Mouse (Mus musculus): ENCODE data around the gene Gpr83. TPM values are rescaled to one million over a fixed set of nuclear protein-coding genes. Genes with fewer than 3 reads are reported as not detected.

Gpr83 gene
- polyA plus RNA-seq, 1 experiment from 2014 or later, result 0.20 TPM

DNA sequence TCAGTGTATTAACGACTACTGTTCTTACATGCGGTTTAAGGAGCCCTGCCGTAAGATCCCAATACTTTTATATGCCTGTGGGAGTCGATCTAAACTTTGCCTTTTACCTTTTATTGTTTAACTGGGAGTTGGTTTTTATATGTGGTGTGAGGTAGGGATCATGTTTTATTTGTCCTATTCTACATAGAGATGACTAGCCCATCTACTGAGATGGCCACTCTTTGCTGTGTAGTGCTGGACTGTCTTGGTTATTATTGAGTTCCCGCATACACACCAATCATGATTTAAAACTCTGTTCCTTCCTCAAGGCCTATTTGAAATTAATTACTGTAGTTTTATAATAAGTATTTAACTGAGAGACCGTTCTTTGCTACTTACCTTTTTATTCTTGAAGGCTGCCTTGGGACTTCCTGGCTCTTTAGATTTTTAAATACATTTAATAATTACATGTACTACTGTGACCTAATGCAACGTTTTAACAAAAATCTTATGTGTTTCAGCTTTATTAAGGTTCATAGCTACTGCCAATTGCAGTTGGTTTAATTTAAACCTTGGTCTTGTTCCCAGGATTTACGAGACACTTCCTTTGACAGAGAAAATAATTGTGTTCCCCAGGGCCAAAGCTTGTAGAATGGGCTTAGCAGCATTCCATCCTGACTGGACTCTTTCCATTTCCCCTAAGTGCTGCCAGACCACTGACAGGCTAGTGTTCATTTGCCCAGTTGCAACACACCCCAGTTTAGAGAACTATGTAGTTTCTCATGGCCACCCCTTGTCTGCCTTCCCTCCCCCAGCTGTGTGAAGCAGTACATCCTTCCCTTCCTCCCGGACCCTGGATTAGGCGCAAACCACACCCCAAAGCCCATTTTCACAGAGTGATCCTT is 17.9 kb upstream of the Gpr83 start:
- H3K27ac ChIP-seq (ENCODE audit: low read depth, low read length), result no peak overlapping the region
- H3K4me1 ChIP-seq (replicated peaks; ENCODE audit: control insufficient read depth, insufficient read depth, low read length), result no peaks in the 10 kb centered on the region
- WGBS, result 86% methylated on average over 10 of the region's 10 CpGs
- no peak overlapping the region for H3K4me3 ChIP-seq (ENCODE audit: low read depth, low read length)
- H3K9ac ChIP-seq (ENCODE audit: low read length), result no peak overlapping the region
- no peak overlapping the region for H3K4me2 ChIP-seq (ENCODE audit: low read depth, low read length, severe bottlenecking)
- DNase-seq (ENCODE audit: low spot score) (no peak), ATAC-seq (replicated peaks; ENCODE audit: low FRiP score) (no peak)
- H3K9me3 ChIP-seq (ENCODE audit: control insufficient read depth, low read length), result no peaks in the 10 kb centered on the region
- no peaks in the 10 kb centered on the region for H3K27me3 ChIP-seq (ENCODE audit: control insufficient read depth, insufficient read depth, low read length)
- no peaks in the 10 kb centered on the region for H3K36me3 ChIP-seq (ENCODE audit: control insufficient read depth, insufficient read depth, low read length)

DNA sequence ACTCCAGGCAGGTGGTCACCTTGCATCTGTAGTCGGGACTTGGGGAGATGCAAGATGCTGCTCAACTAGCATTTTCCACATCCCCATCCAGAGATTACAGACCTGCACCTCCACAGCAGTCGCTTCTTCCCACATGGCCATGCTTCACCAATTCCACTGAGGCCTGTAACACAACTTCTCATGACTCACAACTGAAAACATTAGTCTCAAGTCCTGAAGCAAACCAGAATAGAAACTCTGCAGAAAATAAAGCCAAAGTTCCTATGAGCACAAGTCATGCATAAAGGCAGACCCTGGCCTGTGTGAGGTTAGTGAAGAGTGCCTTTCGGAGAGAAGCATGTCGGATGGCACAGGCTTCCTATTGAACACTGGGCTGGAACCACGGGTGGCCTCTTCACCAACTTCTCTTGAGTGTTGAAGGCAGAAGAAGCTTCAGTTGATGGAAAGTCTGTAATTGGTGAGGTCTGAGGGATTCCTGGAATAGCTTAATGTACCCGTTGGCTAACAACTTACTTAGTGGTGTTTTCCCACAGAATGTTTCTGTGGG is 16.6 kb upstream of the Gpr83 start:
- Histone ChIP-seq H3K27ac (ENCODE audit: low read depth, low read length) (no peak overlapping the region), H3K4me1 (replicated peaks; ENCODE audit: control insufficient read depth, insufficient read depth, low read length) (no peaks in the 10 kb centered on the region), H3K9ac (ENCODE audit: low read length) (no peak overlapping the region), H3K4me3 (ENCODE audit: low read depth, low read length) (no peak overlapping the region), H3K4me2 (ENCODE audit: low read depth, low read length, severe bottlenecking) (no peak overlapping the region), H3K27me3 (ENCODE audit: control insufficient read depth, insufficient read depth, low read length) (no peaks in the 10 kb centered on the region), H3K9me3 (ENCODE audit: control insufficient read depth, low read length) (no peaks in the 10 kb centered on the region), H3K36me3 (ENCODE audit: control insufficient read depth, insufficient read depth, low read length) (no peaks in the 10 kb centered on the region)
- WGBS, result 94% methylated on average over 6 of the region's 6 CpGs
- DNase-seq (ENCODE audit: low spot score) (no peak), ATAC-seq (replicated peaks; ENCODE audit: low FRiP score) (no peak)

DNA sequence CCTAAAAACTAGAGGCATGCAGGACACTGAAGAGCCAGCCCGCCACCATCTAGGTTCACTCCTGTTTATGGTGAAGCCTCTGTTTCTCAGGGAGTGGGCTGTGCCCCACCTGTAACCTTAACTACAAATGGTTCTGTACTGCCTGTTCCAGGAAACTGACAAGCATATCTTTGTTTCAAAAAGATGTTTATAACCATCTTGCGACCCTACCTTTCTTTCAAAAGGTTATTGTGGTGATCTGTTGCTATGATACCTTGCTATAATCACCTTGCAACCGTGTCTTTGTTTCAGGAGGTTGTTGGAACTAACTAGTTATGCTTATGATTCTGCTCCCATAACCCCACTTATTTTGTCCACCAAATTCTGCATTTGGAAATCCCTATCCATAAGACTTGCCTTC is 16.1 kb upstream of the Gpr83 start:
- 93% methylated on average over 3 of the region's 3 CpGs for WGBS
- no peak for ATAC-seq (replicated peaks; ENCODE audit: low FRiP score)
- Histone ChIP-seq H3K36me3 (ENCODE audit: control insufficient read depth, insufficient read depth, low read length) (no peaks in the 10 kb centered on the region), H3K9me3 (ENCODE audit: control insufficient read depth, low read length) (no peaks in the 10 kb centered on the region), H3K27ac (ENCODE audit: low read depth, low read length) (no peak overlapping the region), H3K4me3 (ENCODE audit: low read depth, low read length) (no peak overlapping the region), H3K27me3 (ENCODE audit: control insufficient read depth, insufficient read depth, low read length) (no peaks in the 10 kb centered on the region), H3K4me2 (ENCODE audit: low read depth, low read length, severe bottlenecking) (no peak overlapping the region), H3K4me1 (replicated peaks; ENCODE audit: control insufficient read depth, insufficient read depth, low read length) (no peaks in the 10 kb centered on the region), H3K9ac (ENCODE audit: low read length) (no peak overlapping the region)
- no peak for DNase-seq (ENCODE audit: low spot score)

DNA sequence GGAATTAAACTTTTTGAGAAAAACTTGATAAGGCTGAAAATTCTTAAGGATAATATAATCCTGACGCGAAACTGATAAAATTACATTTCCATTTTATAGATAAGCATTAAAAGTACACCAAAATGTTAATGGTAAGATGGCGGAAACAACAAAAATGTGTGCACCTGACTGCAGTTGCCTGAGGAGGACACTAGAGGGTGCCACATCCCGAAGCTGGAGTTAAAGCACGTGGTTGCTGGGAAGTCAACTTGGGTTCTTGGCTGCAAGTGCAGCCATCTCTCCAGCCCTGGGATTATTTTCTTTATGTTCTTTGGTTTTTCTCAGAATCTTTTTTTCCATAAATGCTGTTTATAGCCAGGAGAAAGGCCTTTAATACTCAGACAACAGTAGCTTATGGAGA is 13.6 kb upstream of the Gpr83 start:
- Histone ChIP-seq H3K4me2 (ENCODE audit: low read depth, low read length, severe bottlenecking) (no peak overlapping the region), H3K4me1 (replicated peaks; ENCODE audit: control insufficient read depth, insufficient read depth, low read length) (no peaks in the 10 kb centered on the region), H3K4me3 (ENCODE audit: low read depth, low read length) (no peak overlapping the region), H3K27me3 (ENCODE audit: control insufficient read depth, insufficient read depth, low read length) (no peaks in the 10 kb centered on the region), H3K27ac (ENCODE audit: low read depth, low read length) (no peak overlapping the region), H3K9me3 (ENCODE audit: control insufficient read depth, low read length) (no peaks in the 10 kb centered on the region), H3K9ac (ENCODE audit: low read length) (no peak overlapping the region), H3K36me3 (ENCODE audit: control insufficient read depth, insufficient read depth, low read length) (no peaks in the 10 kb centered on the region)
- DNase-seq (ENCODE audit: low spot score) (no peak), ATAC-seq (replicated peaks; ENCODE audit: low FRiP score) (no peak)
- 51% methylated on average over 5 of the region's 5 CpGs for WGBS

DNA sequence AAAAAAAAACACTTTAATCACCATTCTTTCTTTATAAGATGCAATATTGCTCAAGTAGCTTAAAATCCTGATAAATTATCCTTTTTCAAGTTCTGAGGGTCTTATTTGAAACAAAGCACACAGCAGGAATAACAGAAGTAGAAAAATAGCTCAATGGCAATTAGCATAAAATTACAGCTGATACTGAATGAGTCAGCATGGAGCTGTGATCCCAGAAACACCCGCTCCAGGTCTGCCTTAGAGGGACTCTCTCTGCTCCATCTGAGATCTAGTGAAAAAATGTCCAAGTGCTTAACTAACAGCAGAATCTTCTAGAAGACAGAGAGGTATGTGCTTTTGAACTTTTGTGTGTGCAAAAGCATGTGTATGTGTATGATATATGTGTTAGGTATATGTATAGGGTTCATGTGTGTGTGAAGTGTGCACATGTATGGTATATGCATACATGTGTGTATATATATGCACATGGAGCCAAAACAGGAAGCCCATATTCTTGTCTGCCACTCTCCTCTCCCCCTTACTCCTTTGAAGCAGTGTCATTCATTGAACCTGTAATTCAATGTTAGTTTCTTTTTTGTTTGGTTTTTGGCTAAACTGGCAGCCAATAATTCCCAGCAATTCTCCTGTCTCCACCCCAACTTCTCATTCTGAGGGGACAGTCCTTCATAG is 11.6 kb upstream of the Gpr83 start:
- no peaks in the 10 kb centered on the region for H3K36me3 ChIP-seq (ENCODE audit: control insufficient read depth, insufficient read depth, low read length)
- no peak overlapping the region for H3K9ac ChIP-seq (ENCODE audit: low read length)
- no peaks in the 10 kb centered on the region for H3K27me3 ChIP-seq (ENCODE audit: control insufficient read depth, insufficient read depth, low read length)
- WGBS, result 63% methylated on average over 1 of the region's 1 CpGs
- no peak overlapping the region for H3K4me2 ChIP-seq (ENCODE audit: low read depth, low read length, severe bottlenecking)
- no peaks in the 10 kb centered on the region for H3K4me1 ChIP-seq (replicated peaks; ENCODE audit: control insufficient read depth, insufficient read depth, low read length)
- no peaks in the 10 kb centered on the region for H3K9me3 ChIP-seq (ENCODE audit: control insufficient read depth, low read length)
- no peak overlapping the region for H3K27ac ChIP-seq (ENCODE audit: low read depth, low read length)
- H3K4me3 ChIP-seq (ENCODE audit: low read depth, low read length), result no peak overlapping the region
- ATAC-seq (replicated peaks; ENCODE audit: low FRiP score) (no peak), DNase-seq (ENCODE audit: low spot score) (no peak)

DNA sequence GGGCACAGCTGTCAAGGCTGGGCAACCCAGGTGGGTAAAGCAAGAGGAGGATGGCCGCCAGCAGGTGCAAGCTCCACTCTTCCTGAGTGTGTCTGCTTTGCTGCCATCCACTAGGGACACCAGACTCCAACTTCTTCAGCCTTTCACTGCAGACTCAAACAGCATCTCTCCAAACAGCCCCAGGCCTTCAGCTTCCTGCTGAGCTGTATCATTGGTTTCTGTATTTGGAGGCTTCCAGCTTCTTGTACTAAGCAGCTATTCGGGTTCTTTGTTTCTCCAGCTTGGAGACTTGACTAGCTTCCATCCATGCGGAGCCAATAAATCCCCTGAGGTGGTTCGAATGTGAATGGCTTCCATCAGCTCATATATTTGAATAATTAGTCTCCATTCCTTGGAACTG is 5.4 kb upstream of the Gpr83 start:
- ATAC-seq (replicated peaks; ENCODE audit: low FRiP score) (no peak), DNase-seq (ENCODE audit: low spot score) (no peak)
- Histone ChIP-seq H3K9ac (ENCODE audit: low read length) (no peak overlapping the region), H3K27ac (ENCODE audit: low read depth, low read length) (no peak overlapping the region), H3K27me3 (ENCODE audit: control insufficient read depth, insufficient read depth, low read length) (peaks cover 11% of the 10 kb centered on the region), H3K9me3 (ENCODE audit: control insufficient read depth, low read length) (no peaks in the 10 kb centered on the region), H3K4me1 (replicated peaks; ENCODE audit: control insufficient read depth, insufficient read depth, low read length) (no peaks in the 10 kb centered on the region), H3K36me3 (ENCODE audit: control insufficient read depth, insufficient read depth, low read length) (no peaks in the 10 kb centered on the region), H3K4me3 (ENCODE audit: low read depth, low read length) (no peak overlapping the region), H3K4me2 (ENCODE audit: low read depth, low read length, severe bottlenecking) (no peak overlapping the region)
- WGBS, result 69% methylated on average over 4 of the region's 4 CpGs

DNA sequence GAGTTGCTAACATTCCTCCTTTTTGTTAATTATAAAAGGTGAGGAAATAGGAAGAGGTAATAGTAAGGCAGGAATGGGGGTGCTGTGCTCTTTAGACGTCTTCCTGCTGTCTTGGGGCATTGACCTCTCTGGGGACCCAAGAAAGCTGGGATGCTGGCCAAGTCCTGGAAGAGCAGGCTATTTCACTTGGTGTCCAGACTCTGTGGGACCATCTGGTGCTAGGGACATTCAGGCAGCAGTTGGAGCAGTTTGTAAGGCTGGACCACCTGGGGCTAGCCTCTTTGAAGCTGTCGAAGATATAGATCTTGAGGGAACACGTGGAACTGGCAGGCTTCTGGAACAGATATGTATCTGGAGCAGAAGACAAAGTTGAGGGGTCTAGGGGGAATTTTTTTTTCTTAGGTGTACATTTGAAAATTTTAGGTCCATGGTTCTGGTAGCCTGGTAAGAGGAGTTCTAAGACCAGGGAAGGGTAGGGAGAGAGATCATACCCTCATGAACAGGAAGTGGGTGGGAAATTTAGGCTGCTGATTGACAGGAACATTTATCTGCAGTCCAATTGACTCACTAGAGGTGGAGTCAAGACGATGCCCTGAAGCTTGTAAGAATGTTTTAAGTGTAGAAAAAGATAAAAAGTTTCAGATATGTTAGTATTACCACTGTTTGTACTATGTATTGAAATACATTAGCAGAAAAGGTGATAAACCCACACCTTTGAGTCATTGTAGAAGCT is 2.9 kb upstream of the Gpr83 start:
- Histone ChIP-seq H3K36me3 (ENCODE audit: control insufficient read depth, insufficient read depth, low read length) (no peaks in the 10 kb centered on the region), H3K4me2 (ENCODE audit: low read depth, low read length, severe bottlenecking) (no peak overlapping the region), H3K4me3 (ENCODE audit: low read depth, low read length) (no peak overlapping the region), H3K9ac (ENCODE audit: low read length) (no peak overlapping the region), H3K27ac (ENCODE audit: low read depth, low read length) (no peak overlapping the region), H3K27me3 (ENCODE audit: control insufficient read depth, insufficient read depth, low read length) (peaks cover 23% of the 10 kb centered on the region), H3K4me1 (replicated peaks; ENCODE audit: control insufficient read depth, insufficient read depth, low read length) (no peaks in the 10 kb centered on the region; the same call in 1 of the 2 replicates), H3K9me3 (ENCODE audit: control insufficient read depth, low read length) (no peaks in the 10 kb centered on the region)
- DNase-seq (ENCODE audit: low spot score) (no peak), ATAC-seq (replicated peaks; ENCODE audit: low FRiP score) (no peak)
- WGBS, result 68% methylated on average over 4 of the region's 4 CpGs

DNA sequence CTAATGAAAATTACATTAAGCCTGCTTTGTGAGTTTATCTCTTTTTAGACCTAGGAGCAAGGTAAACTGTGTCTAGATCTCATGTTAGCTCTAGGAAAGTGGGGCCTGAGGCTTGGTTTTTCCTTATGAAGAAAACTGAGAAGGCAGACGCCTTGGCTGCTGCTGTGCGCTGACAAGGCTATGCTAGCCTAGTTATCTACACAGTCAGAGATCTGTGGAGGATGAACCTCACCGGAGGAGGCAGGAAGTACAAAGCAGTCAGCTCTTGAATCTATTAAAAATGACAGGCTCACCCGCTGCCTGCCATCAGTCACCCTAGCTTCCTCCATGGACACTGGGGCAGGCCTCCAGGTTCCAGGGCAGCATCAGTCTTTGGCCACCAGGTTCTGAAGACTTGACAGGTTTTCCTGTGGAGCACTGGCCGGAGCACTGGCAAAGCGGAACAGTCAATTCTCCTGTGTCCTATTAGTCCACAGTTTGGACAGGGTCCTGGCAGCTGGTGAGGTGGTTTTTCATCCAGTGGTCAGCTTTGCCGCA is 1.8 kb upstream of the Gpr83 start:
- Histone ChIP-seq H3K9me3 (ENCODE audit: control insufficient read depth, low read length) (no peaks in the 10 kb centered on the region), H3K4me1 (replicated peaks; ENCODE audit: control insufficient read depth, insufficient read depth, low read length) (no peaks in the 10 kb centered on the region; the same call in 1 of the 2 replicates), H3K27me3 (ENCODE audit: control insufficient read depth, insufficient read depth, low read length) (peaks cover 23% of the 10 kb centered on the region), H3K4me3 (ENCODE audit: low read depth, low read length) (no peak overlapping the region), H3K36me3 (ENCODE audit: control insufficient read depth, insufficient read depth, low read length) (no peaks in the 10 kb centered on the region), H3K27ac (ENCODE audit: low read depth, low read length) (no peak overlapping the region), H3K4me2 (ENCODE audit: low read depth, low read length, severe bottlenecking) (no peak overlapping the region), H3K9ac (ENCODE audit: low read length) (no peak overlapping the region)
- no peak for ATAC-seq (replicated peaks; ENCODE audit: low FRiP score)
- DNase-seq (ENCODE audit: low spot score), result no peak
- 85% methylated on average over 7 of the region's 7 CpGs for WGBS
